Mouse (Mus musculus) ES-Bruce4 (cell line): ENCODE measurements around the gene Tpm4.

Experiments
- CTCF ChIP-seq: IDR thresholded peaks from one replicate; pipeline ENCODE4 v1.8.1; 2011; ENCODE audit warnings: low read depth, low read length
- EP300 ChIP-seq: IDR thresholded peaks from 2 replicates; pipeline ENCODE4 v1.6.1; 2011; ENCODE audit warnings: low read depth, low read length; ENCODE audit not compliant: insufficient read depth

DNA sequence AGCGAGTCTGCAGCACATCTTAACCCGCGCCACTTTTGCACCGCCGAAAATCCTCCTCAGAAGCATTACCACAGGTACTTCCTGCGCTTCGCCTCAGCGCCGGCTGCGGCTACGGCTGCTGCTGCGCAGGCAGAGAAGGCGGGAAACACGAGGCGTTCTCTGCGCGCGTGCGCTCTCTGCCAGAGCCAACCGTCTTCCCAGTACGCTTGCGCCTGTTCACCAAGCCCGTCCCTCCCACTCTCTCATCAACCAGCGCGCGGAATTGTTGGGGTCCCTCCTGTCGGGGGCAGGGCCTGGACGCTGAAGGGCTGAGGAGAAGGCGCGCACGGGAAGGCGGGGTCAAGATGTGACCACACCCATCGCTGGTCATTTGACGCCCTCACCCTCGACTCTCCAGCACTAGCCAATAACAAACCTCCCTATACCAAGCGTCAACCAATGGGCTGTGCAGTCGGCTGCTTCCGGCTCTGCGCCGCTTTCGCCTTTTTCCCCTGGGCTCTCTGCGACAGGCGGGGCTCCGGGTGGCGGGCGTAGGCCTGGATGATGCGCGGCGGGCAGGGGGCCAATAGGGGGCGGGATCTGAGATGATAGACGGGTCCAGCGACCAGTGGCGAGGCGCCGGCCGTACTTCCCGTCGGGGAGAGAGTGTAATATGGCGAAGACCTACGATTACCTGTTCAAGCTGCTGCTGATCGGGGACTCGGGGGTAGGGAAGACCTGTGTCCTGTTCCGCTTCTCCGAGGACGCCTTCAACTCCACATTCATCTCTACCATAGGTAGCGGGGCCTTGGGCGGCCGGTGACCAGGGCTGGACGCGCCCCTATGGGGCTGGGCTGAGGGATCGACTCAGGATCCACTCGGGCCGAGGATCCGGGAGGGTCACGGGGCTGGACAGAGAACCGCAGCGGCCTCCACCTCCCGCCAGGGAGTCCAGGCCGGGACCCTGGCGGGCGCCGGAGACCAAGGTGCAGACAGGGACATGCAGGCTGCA is 26.2 kb downstream of the Tpm4 start, which contains the start of gene Rab8a:
- TF ChIP-seq EP300 (peak; percentile 64; the same call in 1 of the 2 replicates), CTCF (no peak)
